Mouse (Mus musculus) myocyte (in vitro differentiated cells): ENCODE measurements around the gene Tle3. TPM values are rescaled to one million over a fixed set of nuclear protein-coding genes. Genes with fewer than 3 reads are reported as not detected.

Source experiments
- H3K27me3 ChIP-seq: one replicate; pipeline ENCODE4 v1.6.1; 2011; ENCODE audit not compliant: control insufficient read depth, insufficient read depth, insufficient read length
- H3K36me3 ChIP-seq: one replicate; pipeline ENCODE4 v1.6.1; 2011; ENCODE audit not compliant: control insufficient read depth, insufficient read depth
- H3K4me2 ChIP-seq: one replicate; pipeline ENCODE4 v1.6.1; 2011; ENCODE audit warnings: low read depth, control low read depth
- H3K4me3 ChIP-seq: one replicate; pipeline ENCODE4 v1.5.1; 2011; ENCODE audit warnings: mild to moderate bottlenecking, control low read depth, moderate library complexity
- H3K79me2 ChIP-seq: one replicate; pipeline ENCODE4 v1.6.1; 2011; ENCODE audit not compliant: control insufficient read depth, insufficient read depth
- H3ac ChIP-seq: one replicate; pipeline ENCODE4 v1.6.1; 2011; ENCODE audit not compliant: control insufficient read depth, insufficient read length
- CEBPB ChIP-seq: IDR thresholded peaks from 2 replicates; pipeline ENCODE4 v1.6.1; 2011; ENCODE audit warnings: mild to moderate bottlenecking, moderate library complexity; ENCODE audit not compliant: poor library complexity, insufficient read depth, severe bottlenecking
- E2F4 ChIP-seq: IDR thresholded peaks from one replicate; pipeline ENCODE4 v1.6.1; 2011; ENCODE audit warnings: mild to moderate bottlenecking, control low read depth, moderate library complexity; ENCODE audit not compliant: insufficient read depth
- MAX ChIP-seq: IDR thresholded peaks from one replicate; pipeline ENCODE4 v1.6.1; 2011; ENCODE audit warnings: low read depth, mild to moderate bottlenecking, control low read depth
- MYOD1 ChIP-seq, 3 experiments: IDR thresholded peaks; one replicate each; pipeline ENCODE4 v1.6.1; 2011; ENCODE audit warnings: control low read depth in 2 of 3, low read depth in 2 of 3, mild to moderate bottlenecking in 2 of 3, moderate library complexity in 1 of 3; ENCODE audit not compliant: insufficient read length in 2 of 3, control insufficient read depth in 1 of 3
- MYOG ChIP-seq, 3 experiments: IDR thresholded peaks; one replicate each; pipeline ENCODE4 v1.6.1; 2011; ENCODE audit warnings: control low read depth in 2 of 3, low read depth in 2 of 3, mild to moderate bottlenecking in 2 of 3; ENCODE audit not compliant: insufficient read length in 2 of 3, control insufficient read depth in 1 of 3, insufficient read depth in 1 of 3
- POLR2A ChIP-seq: IDR thresholded peaks from one replicate; pipeline ENCODE4 v1.6.1; 2011; ENCODE audit warnings: low read depth, mild to moderate bottlenecking, control low read depth, moderate library complexity; ENCODE audit not compliant: insufficient read length
- POLR2AphosphoS2 ChIP-seq: IDR thresholded peaks from one replicate; pipeline ENCODE4 v1.6.1; 2011; ENCODE audit warnings: low read depth, control low read depth; ENCODE audit not compliant: insufficient read length
- REST ChIP-seq: IDR thresholded peaks from one replicate; pipeline ENCODE4 v1.6.1; 2011; ENCODE audit warnings: mild to moderate bottlenecking, control low read depth, moderate library complexity; ENCODE audit not compliant: insufficient read depth, insufficient read length
- SRF ChIP-seq: IDR thresholded peaks from one replicate; pipeline ENCODE4 v1.6.1; 2011; ENCODE audit warnings: low read depth; ENCODE audit not compliant: control insufficient read depth, insufficient read length
- TCF12 ChIP-seq: IDR thresholded peaks from one replicate; pipeline ENCODE4 v1.6.1; 2011; ENCODE audit warnings: mild to moderate bottlenecking, control low read depth; ENCODE audit not compliant: poor library complexity, insufficient read depth, severe bottlenecking
- TCF3 ChIP-seq: IDR thresholded peaks from one replicate; pipeline ENCODE4 v1.6.1; 2011; ENCODE audit warnings: low read depth, control low read depth; ENCODE audit not compliant: insufficient read length
- USF1 ChIP-seq: IDR thresholded peaks from one replicate; pipeline ENCODE4 v1.6.1; 2011; ENCODE audit warnings: low read depth, mild to moderate bottlenecking, control low read depth, moderate library complexity
- polyA plus RNA-seq: library from polyadenylated mRNA; unstranded; fragments of >200 nt; fragmentation: generic; extraction: Trizol; gene quantifications from one replicate; pipeline ENCODE4 v1.2.1, GENCODE M21; 2012; ENCODE audit warnings: missing spikeins

The Tle3 gene
- polyA plus RNA-seq, 1 experiment, result 62.1 TPM

DNA sequence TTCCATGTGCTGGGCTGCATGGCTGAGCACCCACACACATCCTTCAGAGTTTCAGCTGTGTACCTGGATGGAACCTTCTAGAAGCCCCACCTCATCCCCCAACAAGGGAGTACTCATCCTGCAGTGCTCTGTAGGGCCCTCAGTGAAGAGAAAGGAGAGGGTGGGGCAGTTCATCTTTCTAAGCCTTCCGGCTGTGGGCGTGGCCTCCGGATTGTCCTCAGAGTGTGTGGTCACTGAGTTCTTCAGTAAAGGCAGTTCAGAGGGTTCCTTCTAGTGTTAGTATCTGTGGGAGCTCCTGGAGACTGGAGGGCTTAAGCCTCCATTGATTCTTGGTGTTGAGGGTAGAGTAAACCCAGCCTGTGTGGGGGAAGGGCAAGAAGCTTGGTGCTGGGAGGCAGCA, 22.9 kb downstream of the Tle3 start:
- Histone ChIP-seq H3K79me2 (peaks cover 25% of the 10 kb centered on the region), H3K4me2 (no peak overlapping the region), H3ac (no peak overlapping the region), H3K27me3 (no peaks in the 10 kb centered on the region), H3K36me3 (peaks cover 49% of the 10 kb centered on the region), H3K4me3 (no peak overlapping the region)
- TF ChIP-seq REST (no peak), MAX (no peak), POLR2AphosphoS2 (no peak), TCF3 (no peak), POLR2A (no peak), SRF (no peak), USF1 (no peak), E2F4 (no peak), TCF12 (no peak), MYOD1 (IDR thresholded peaks at IDR 0.05; ENCODE audit: control insufficient read depth in 1 of 3, insufficient read length in 2 of 3, low read depth in 2 of 3) (no peak), CEBPB (no peak), MYOG (IDR thresholded peaks at IDR 0.05; ENCODE audit: control insufficient read depth in 1 of 3, insufficient read depth in 1 of 3, insufficient read length in 2 of 3, low read depth in 2 of 3) (no peak)

DNA sequence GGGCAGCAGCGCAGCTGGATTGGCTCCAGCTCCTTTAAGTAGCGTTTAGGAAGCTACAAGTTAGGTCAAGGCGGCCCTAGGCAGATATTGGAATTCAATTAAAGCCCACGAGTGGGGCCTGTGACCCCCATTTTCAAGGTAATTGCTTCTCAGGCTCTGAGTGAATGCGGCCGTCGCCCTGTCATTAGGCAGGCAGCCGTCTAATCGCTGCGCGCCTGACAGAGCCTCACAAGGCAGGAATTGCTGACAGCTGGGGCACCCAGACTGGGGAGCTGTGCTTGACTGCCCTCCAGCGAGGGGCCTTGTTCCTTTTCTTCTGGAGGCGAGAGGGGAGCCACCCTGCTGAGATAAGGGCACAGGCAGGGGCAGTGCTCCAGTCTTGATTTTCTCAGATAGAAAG, 24.3 kb downstream of the Tle3 start:
- H3K36me3 ChIP-seq, result peaks cover 46% of the 10 kb centered on the region
- no peak overlapping the region for H3K4me2 ChIP-seq

DNA sequence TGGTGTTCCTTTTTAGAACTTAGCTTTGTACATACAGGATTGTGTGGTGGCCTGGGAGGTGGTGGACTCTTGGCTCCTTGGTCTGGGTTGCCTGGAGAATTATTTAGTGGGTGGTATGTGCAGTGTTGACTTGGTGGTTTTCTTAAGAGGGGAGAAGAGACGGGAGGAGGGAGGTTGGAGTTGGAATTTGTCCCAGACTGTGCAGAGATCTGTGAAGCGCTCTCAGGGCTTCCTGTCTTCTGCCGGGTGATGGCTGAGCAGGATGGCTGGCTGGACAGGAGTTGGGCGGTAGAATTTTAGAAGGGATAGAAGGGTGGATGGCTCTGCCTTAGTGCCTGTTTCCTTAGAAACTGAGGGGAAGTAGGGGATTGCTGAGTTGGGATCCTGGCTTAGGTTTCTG, 25.0 kb downstream of the Tle3 start:
- no peak overlapping the region for H3K4me3 ChIP-seq
- H3K4me2 ChIP-seq, result no peak overlapping the region
- no peaks in the 10 kb centered on the region for H3K27me3 ChIP-seq
- peaks cover 5% of the 10 kb centered on the region for H3K79me2 ChIP-seq
- H3ac ChIP-seq, result no peak overlapping the region
- peaks cover 46% of the 10 kb centered on the region for H3K36me3 ChIP-seq
- no peak for TF ChIP-seq E2F4
- TF ChIP-seq POLR2AphosphoS2, result no peak
- no peak for TF ChIP-seq MAX
- TF ChIP-seq REST, result no peak
- TF ChIP-seq POLR2A, result no peak
- no peak for TF ChIP-seq CEBPB
- no peak for TF ChIP-seq USF1
- no peak for TF ChIP-seq MYOD1 (IDR thresholded peaks at IDR 0.05; ENCODE audit: control insufficient read depth in 1 of 3, insufficient read length in 2 of 3, low read depth in 2 of 3)
- no peak for TF ChIP-seq TCF3
- no peak for TF ChIP-seq TCF12
- TF ChIP-seq SRF, result no peak
- no peak for TF ChIP-seq MYOG (IDR thresholded peaks at IDR 0.05; ENCODE audit: control insufficient read depth in 1 of 3, insufficient read depth in 1 of 3, insufficient read length in 2 of 3, low read depth in 2 of 3)

More for the DNA sequence above, 24.3 kb downstream of the Tle3 start:
- Histone ChIP-seq H3ac (no peak overlapping the region), H3K27me3 (no peaks in the 10 kb centered on the region), H3K4me3 (no peak overlapping the region), H3K79me2 (peaks cover 12% of the 10 kb centered on the region)
- TF ChIP-seq POLR2A, result no peak
- TF ChIP-seq TCF12, result no peak
- no peak for TF ChIP-seq REST
- TF ChIP-seq POLR2AphosphoS2, result no peak
- no peak for TF ChIP-seq TCF3
- TF ChIP-seq CEBPB, result no peak
- no peak for TF ChIP-seq MAX
- TF ChIP-seq E2F4, result no peak
- TF ChIP-seq USF1, result no peak

DNA sequence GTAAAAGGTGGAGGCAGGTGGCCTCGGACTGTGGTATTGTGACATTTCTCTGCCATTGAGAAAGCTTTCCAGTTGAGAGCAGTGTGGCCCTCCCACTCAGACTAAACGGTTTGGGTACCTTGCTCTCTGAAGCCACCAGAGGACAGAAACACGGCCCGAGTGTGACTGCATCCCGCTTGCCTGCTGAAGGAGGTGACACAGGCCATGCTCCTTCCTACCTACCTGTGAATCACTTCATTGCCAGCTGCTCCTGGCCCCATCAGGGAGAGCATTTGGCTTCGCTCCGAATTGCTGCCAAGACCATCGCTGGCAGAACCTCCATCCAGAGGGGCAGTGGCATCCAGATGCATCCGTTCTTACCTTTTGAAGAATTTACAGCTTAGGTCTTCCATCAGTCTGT, 26.0 kb downstream of the Tle3 start:
- Histone ChIP-seq H3K27me3 (no peaks in the 10 kb centered on the region), H3K4me3 (no peak overlapping the region), H3ac (no peak overlapping the region), H3K4me2 (no peak overlapping the region), H3K36me3 (peaks cover 56% of the 10 kb centered on the region), H3K79me2 (peaks cover 3% of the 10 kb centered on the region)
- peak; percentile 54 for TF ChIP-seq POLR2AphosphoS2
- TF ChIP-seq POLR2A, result no peak

DNA sequence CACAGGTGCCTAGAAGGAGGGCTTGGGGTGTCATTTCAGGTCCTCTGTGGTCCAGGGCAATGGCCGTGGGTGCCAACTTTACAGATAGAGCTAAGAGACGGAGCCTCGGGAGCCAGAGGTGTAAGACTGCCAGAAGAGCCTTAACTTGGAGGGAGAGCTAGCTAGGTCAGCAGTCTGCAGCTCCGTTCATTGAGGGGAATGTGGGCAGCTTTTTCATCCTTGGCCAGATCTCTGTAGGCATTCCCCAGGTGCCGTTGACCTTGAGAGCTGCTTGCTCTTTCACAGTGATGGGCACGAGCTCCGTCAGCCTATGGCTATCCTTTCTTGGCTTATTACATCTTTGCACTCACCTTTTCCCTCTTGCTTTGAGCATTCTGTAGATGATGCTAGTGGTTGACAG, 28.0 kb downstream of the Tle3 start:
- H3K4me3 ChIP-seq, result no peak overlapping the region
- H3K79me2 ChIP-seq, result peaks cover 3% of the 10 kb centered on the region
- no peak overlapping the region for H3ac ChIP-seq
- H3K4me2 ChIP-seq, result no peak overlapping the region
- H3K36me3 ChIP-seq, result peaks cover 59% of the 10 kb centered on the region
- TF ChIP-seq TCF12 (no peak), REST (no peak), E2F4 (no peak)
- no peaks in the 10 kb centered on the region for H3K27me3 ChIP-seq

DNA sequence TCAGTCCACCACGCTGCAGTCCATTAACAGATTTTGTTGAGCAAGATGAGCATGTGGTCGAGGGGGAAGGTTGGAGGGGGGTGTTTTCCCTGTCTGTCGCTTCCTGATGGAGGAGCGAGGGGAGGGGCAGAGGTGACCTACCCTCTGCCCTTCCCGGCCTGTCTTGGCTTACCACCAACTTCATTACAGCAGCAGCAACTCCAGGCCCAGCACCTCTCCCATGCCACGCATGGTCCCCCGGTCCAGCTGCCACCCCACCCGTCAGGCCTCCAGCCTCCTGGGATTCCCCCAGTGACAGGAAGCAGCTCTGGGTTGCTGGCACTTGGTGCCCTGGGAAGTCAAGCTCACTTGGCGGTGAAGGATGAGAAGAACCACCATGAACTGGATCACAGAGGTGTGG, 29.5 kb downstream of the Tle3 start:
- Histone ChIP-seq H3ac (no peak overlapping the region), H3K36me3 (peaks cover 52% of the 10 kb centered on the region), H3K79me2 (no peaks in the 10 kb centered on the region), H3K4me3 (no peak overlapping the region), H3K4me2 (no peak overlapping the region), H3K27me3 (no peaks in the 10 kb centered on the region)
- peak in 1 of 3 experiments; percentile 11 for TF ChIP-seq MYOD1 (IDR thresholded peaks at IDR 0.05; ENCODE audit: control insufficient read depth in 1 of 3, insufficient read length in 2 of 3, low read depth in 2 of 3)
- TF ChIP-seq MYOG (IDR thresholded peaks at IDR 0.05; ENCODE audit: control insufficient read depth in 1 of 3, insufficient read depth in 1 of 3, insufficient read length in 2 of 3, low read depth in 2 of 3), result peak in 1 of 3 experiments; percentile 61
- TF ChIP-seq USF1, result no peak
- no peak for TF ChIP-seq POLR2A
- TF ChIP-seq CEBPB, result no peak
